ENCODE assay signal across 16 mouse cellular contexts in the genomic region with DNA sequence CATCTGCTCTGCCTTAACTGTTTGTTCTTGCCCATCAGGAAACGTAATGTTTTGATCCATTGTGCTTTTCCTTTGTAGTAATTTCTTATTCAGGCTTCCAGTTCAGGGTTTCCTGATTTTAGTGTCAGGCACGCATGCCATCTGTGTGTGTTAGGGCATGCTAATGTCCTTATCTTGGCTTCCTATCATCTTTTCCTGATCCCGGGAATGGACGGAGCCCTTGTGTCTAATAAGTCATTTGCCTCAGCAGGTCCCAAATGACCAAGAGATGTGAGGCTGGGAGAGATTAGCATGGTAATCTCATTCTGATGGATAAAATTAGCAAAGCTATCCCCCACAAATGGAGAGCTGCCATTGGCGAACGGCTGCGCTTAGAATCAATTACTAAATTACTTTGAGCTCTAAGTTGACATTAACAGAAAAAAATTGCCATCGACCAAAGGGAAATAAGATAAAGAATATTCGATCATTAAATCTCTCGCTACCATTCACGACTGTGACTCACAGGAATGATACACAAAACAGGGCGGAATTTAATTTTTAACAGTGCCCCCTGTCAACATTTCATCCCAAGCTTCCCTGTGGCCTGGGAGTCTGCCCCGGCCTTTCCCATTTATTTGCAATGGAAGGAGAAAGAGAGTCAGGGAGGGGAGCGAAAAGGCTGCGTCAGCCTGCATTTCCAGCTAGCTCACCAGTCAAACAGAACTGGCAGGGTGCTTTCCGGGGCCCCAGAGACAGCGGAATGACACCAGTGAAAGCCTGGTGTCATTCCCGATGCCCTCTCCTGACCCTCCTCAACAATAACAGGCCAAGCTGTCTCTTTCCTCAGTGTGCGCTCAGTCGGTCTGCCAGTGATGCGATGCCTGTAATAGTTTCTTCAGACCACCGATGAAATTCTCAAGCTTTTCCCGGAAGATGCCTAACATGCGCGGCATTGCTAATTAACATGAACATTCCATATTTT. TPM values are rescaled to one million over a fixed set of nuclear protein-coding genes. Genes with fewer than 3 reads are reported as not detected.
DNase-seq lines count a peak whose midpoint lies in the region; ATAC-seq and TF ChIP-seq lines count a peak whose summit lies in the region.
"Had no signal": no experiment of that assay in that cellular context is flagged by ENCODE, and none has a peak within 500 bp of the region (broad histone marks: within the 10 kb centered on the region; RNA-seq: fewer than 3 reads in every experiment).

No protein-coding gene starts in this region.

- H3K27ac ChIP-seq in embryonic facial prominence, embryonic 14.5 days (replicated peaks; ENCODE audit: low read depth, low read length), result no peak overlapping the region
- H3K27ac ChIP-seq in hindbrain, embryonic 14.5 days, result peak overlapping the region; percentile 58
- no peak overlapping the region for H3K27ac ChIP-seq in stomach, postnatal 0 days (replicated peaks)
- no peak overlapping the region for H3K27ac ChIP-seq in limb, embryonic 10.5 days
- H3K27ac ChIP-seq: kidney, postnatal 0 days; left cerebral cortex, adult 2 months; liver, embryonic 12.5 days had no signal

- TF ChIP-seq EP300 in stomach, postnatal 0 days (optimal IDR thresholded peaks at IDR 0.05), result no peak

- WGBS in embryonic facial prominence, embryonic 14.5 days, result 45% methylated on average over 25 of the region's 25 CpGs
- WGBS in hindbrain, embryonic 14.5 days, result 19% methylated on average over 25 of the region's 25 CpGs
- 58% methylated on average over 25 of the region's 25 CpGs for WGBS in stomach, postnatal 0 days
- WGBS in limb, embryonic 10.5 days, result 67% methylated on average over 25 of the region's 25 CpGs

- ATAC-seq in embryonic facial prominence, embryonic 14.5 days (ENCODE audit: low read depth), result no peak
- ATAC-seq in hindbrain, embryonic 14.5 days (ENCODE audit: low FRiP score), result peak; percentile 43; the same call in 1 of the 2 replicates
- ATAC-seq in stomach, postnatal 0 days (ENCODE audit: low FRiP score, low TSS enrichment), result no peak
- ATAC-seq: liver, embryonic 12.5 days had no signal

- no peaks in the 10 kb centered on the region for H3K36me3 ChIP-seq in embryonic facial prominence, embryonic 14.5 days (ENCODE audit: control insufficient read depth, insufficient read depth, low read length)
- H3K36me3 ChIP-seq in hindbrain, embryonic 14.5 days (replicated peaks; ENCODE audit: control insufficient read depth, insufficient read depth), result no peaks in the 10 kb centered on the region
- no peaks in the 10 kb centered on the region for H3K36me3 ChIP-seq in stomach, postnatal 0 days (ENCODE audit: control insufficient read depth, insufficient read depth, low read length)
- H3K36me3 ChIP-seq in limb, embryonic 10.5 days, result no peaks in the 10 kb centered on the region
- H3K36me3 ChIP-seq: liver, embryonic 12.5 days had no signal

- no peaks in the 10 kb centered on the region for H3K4me1 ChIP-seq in embryonic facial prominence, embryonic 14.5 days (ENCODE audit: control insufficient read depth, insufficient read depth, low read length)
- peaks cover 23% of the 10 kb centered on the region for H3K4me1 ChIP-seq in hindbrain, embryonic 14.5 days (replicated peaks; ENCODE audit: control insufficient read depth, insufficient read depth, low read length)
- H3K4me1 ChIP-seq in stomach, postnatal 0 days (replicated peaks; ENCODE audit: control insufficient read depth, insufficient read depth), result no peaks in the 10 kb centered on the region
- no peaks in the 10 kb centered on the region; the same call in 1 of the 2 replicates for H3K4me1 ChIP-seq in limb, embryonic 10.5 days
- H3K4me1 ChIP-seq: liver, embryonic 12.5 days had no signal

- TF ChIP-seq CTCF in stomach, postnatal 0 days (IDR thresholded peaks at IDR 0.05; ENCODE audit: low read depth), result no peak

- no peaks in the 10 kb centered on the region for H3K27me3 ChIP-seq in embryonic facial prominence, embryonic 14.5 days (replicated peaks; ENCODE audit: control insufficient read depth, insufficient read depth, low read length)
- peaks cover 8% of the 10 kb centered on the region; the same call in 1 of the 2 replicates for H3K27me3 ChIP-seq in hindbrain, embryonic 14.5 days (ENCODE audit: control insufficient read depth, insufficient read depth, low read length)
- H3K27me3 ChIP-seq in stomach, postnatal 0 days (ENCODE audit: control insufficient read depth, insufficient read depth, low read length), result no peaks in the 10 kb centered on the region
- H3K27me3 ChIP-seq in limb, embryonic 10.5 days (ENCODE audit: low read depth, poor library complexity, severe bottlenecking), result no peaks in the 10 kb centered on the region
- H3K27me3 ChIP-seq: liver, embryonic 12.5 days had no signal

- H3K9ac ChIP-seq in embryonic facial prominence, embryonic 14.5 days (ENCODE audit: low read depth, low read length), result no peak overlapping the region
- peak overlapping the region; percentile 47 for H3K9ac ChIP-seq in hindbrain, embryonic 14.5 days
- H3K9ac ChIP-seq in stomach, postnatal 0 days (ENCODE audit: low read length), result no peak overlapping the region
- H3K9ac ChIP-seq: liver, embryonic 12.5 days had no signal

- no peak overlapping the region for H3K4me2 ChIP-seq in embryonic facial prominence, embryonic 14.5 days (ENCODE audit: low read depth, low read length)
- H3K4me2 ChIP-seq in hindbrain, embryonic 14.5 days (replicated peaks), result peak overlapping the region; percentile 41
- no peak overlapping the region for H3K4me2 ChIP-seq in stomach, postnatal 0 days (replicated peaks; ENCODE audit: low read depth)
- H3K4me2 ChIP-seq: liver, embryonic 12.5 days had no signal

- no peak overlapping the region for H3K4me3 ChIP-seq in embryonic facial prominence, embryonic 14.5 days (ENCODE audit: low read depth, low read length)
- no peak overlapping the region for H3K4me3 ChIP-seq in hindbrain, embryonic 14.5 days (replicated peaks; ENCODE audit: low read length)
- H3K4me3 ChIP-seq in stomach, postnatal 0 days (ENCODE audit: low read depth, low read length), result no peak overlapping the region
- no peak overlapping the region for H3K4me3 ChIP-seq in limb, embryonic 10.5 days
- H3K4me3 ChIP-seq: erythroblast, embryonic 14.5 days; left cerebral cortex, adult 2 months; liver, embryonic 12.5 days had no signal

- no peaks in the 10 kb centered on the region for H3K9me3 ChIP-seq in embryonic facial prominence, embryonic 14.5 days (ENCODE audit: control insufficient read depth, low read length)
- H3K9me3 ChIP-seq in hindbrain, embryonic 14.5 days (ENCODE audit: control insufficient read depth, low read length), result no peaks in the 10 kb centered on the region
- no peaks in the 10 kb centered on the region for H3K9me3 ChIP-seq in stomach, postnatal 0 days (ENCODE audit: control insufficient read depth, low read length)
- H3K9me3 ChIP-seq in limb, embryonic 10.5 days (replicated peaks), result no peaks in the 10 kb centered on the region
- H3K9me3 ChIP-seq: liver, embryonic 12.5 days had no signal

- peak; percentile 11 for DNase-seq in R1 (ENCODE audit: low read depth, low spot score)
- DNase-seq in embryonic facial prominence, embryonic 14.5 days (ENCODE audit: low spot score), result peak; percentile 5
- DNase-seq in hindbrain, embryonic 14.5 days (ENCODE audit: low spot score), result peak; percentile 30
- peak; percentile 26 for DNase-seq in neural tube, embryonic 10.5 days (ENCODE audit: extremely low spot score, low spot score)
- DNase-seq in lung, postnatal 36 days, result no peak
- no peak for DNase-seq in right cerebral cortex, postnatal 36 days (ENCODE audit: low spot score in 2 of 2)
- DNase-seq in stomach, postnatal 0 days (ENCODE audit: low spot score), result no peak
- DNase-seq in limb, embryonic 10.5 days (ENCODE audit: low spot score), result no peak
- DNase-seq: cerebellum, adult 8-10 months; gastrocnemius, postnatal 25 days; heart, postnatal 10 days; thymus, adult 18-20 months had no signal

RNA-seq across cellular contexts. Expression of gene Phox2b, which starts 40.2 kb away (rescaled TPM):
- 1.8 and 2.4 TPM in 2 replicates for polyA plus RNA-seq in embryonic facial prominence, embryonic 14.5 days (2014; fragmentation: Nextera tagmentation; extraction: Ambion mirVana)
- polyA plus RNA-seq in hindbrain, embryonic 14.5 days (2014; fragmentation: Nextera tagmentation; extraction: Ambion mirVana), result 24.3 and 27.3 TPM in 2 replicates
- 5.7 and 6.2 TPM in 2 replicates for polyA plus RNA-seq in stomach, postnatal 0 days (2015; fragmentation: Nextera tagmentation; extraction: Ambion mirVana)
- polyA plus RNA-seq in limb, embryonic 10.5 days (2016; fragmentation: Nextera tagmentation; extraction: Ambion mirVana), result 0.08 and 0.11 TPM in 2 replicates
- polyA plus RNA-seq: erythroblast, embryonic 14.5 days had no signal

Comparison
In these comparisons a context has a peak if more than half of its experiments do, and no peak if none do; other contexts are left out.
1. DNase-seq: peak in R1 (single experiment), embryonic facial prominence, embryonic 14.5 days (single experiment), hindbrain, embryonic 14.5 days (single experiment) and neural tube, embryonic 10.5 days (single experiment); none in lung, postnatal 36 days (single experiment), right cerebral cortex, postnatal 36 days (0 of 2), stomach, postnatal 0 days (single experiment) and limb, embryonic 10.5 days (single experiment).